8 mouse cellular contexts compared by ENCODE assay signal in the genomic region with DNA sequence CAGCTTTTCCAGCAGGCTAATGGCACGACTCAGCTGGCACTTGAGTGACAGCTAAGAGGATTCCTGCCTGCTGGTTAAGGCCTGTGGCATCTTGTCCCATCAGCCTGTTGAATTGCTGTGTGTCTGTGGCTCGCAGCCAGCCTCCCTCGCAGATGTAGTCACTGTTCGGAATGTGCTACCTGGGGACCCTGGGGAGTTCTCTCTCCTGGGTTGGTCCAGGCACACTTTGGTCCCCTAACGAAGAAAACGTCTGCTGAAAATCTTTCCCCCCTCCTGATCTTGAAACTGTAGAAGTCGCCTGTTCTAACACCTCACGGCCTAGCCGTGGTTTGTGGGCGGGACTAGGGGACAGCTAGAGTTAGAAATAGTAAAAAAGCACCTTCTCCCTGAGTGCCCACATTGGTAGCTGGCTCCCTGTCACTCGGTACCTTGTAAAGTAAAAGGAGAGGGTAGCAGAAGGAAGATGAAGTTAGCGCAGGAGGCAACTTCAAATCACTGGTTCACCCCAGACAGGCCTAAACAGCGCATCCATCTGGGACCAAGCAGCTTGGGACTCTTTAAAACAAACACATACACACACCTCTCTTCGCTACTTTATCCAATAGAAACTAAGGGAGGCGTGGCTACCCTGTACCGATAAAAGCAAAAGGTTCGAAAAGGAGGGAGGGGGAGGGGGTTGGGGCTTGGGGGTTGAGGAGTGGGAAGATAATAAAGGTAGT. TPM values are rescaled to one million over a fixed set of nuclear protein-coding genes. Genes with fewer than 3 reads are reported as not detected.
DNase-seq lines count a peak whose midpoint lies in the region; ATAC-seq and TF ChIP-seq lines count a peak whose summit lies in the region.

No protein-coding gene starts in this region.

- ATAC-seq in forebrain, embryonic 14.5 days: peak; percentile 90
- ATAC-seq in inflammation-experienced regulatory T-cells, adult 6 months: peak; percentile 57
- ATAC-seq in liver, postnatal 0 days: peak; percentile 89

- H3K9me3 ChIP-seq in ES-E14 (ENCODE audit: control insufficient read depth, insufficient read depth, low read depth, low read length): no peaks in the 10 kb centered on the region
- H3K9me3 ChIP-seq in forebrain, embryonic 14.5 days (replicated peaks; ENCODE audit: control insufficient read depth, low read length): no peaks in the 10 kb centered on the region
- no peaks in the 10 kb centered on the region for H3K9me3 ChIP-seq in liver, postnatal 0 days (ENCODE audit: low read length)

- H3K36me3 ChIP-seq in ES-E14 (ENCODE audit: control insufficient read depth, insufficient read depth, low read length, poor library complexity, severe bottlenecking): no peaks in the 10 kb centered on the region
- no peaks in the 10 kb centered on the region for H3K36me3 ChIP-seq in forebrain, embryonic 14.5 days (ENCODE audit: control insufficient read depth, insufficient read depth, low read length)
- no peaks in the 10 kb centered on the region for H3K36me3 ChIP-seq in liver, postnatal 0 days (replicated peaks; ENCODE audit: insufficient read depth, low read length)

- DNase-seq in embryo, embryonic 10.5 days (ENCODE audit: low spot score): peak; percentile 34
- DNase-seq in embryo, embryonic 9.5 days (ENCODE audit: extremely low spot score): no peak
- no peak for DNase-seq in ES-E14 (ENCODE audit: low read depth, low spot score)
- peak; percentile 42 for DNase-seq in forebrain, embryonic 14.5 days (ENCODE audit: low spot score)
- no peak for DNase-seq in liver, postnatal 0 days
- peak; percentile 5 to 7 for DNase-seq in thymus, postnatal 36 days
- no peak for DNase-seq in right cerebral cortex, postnatal 14 days

- 11% methylated on average over 17 of the region's 17 CpGs for WGBS in forebrain, embryonic 14.5 days
- WGBS in liver, postnatal 0 days (ENCODE audit: insufficient replicate concordance): 23% methylated on average over 17 of the region's 17 CpGs

- H3K4me2 ChIP-seq in forebrain, embryonic 14.5 days (ENCODE audit: low read length): peak overlapping the region; percentile 49
- H3K4me2 ChIP-seq in liver, postnatal 0 days (ENCODE audit: low read depth, low read length): peak overlapping the region; percentile 71

- H3K27ac ChIP-seq in ES-E14 (ENCODE audit: insufficient read depth, low read depth, low read length, poor library complexity, severe bottlenecking): peak overlapping the region; percentile 39; the same call in 1 of the 2 replicates
- no peak overlapping the region for H3K27ac ChIP-seq in forebrain, embryonic 14.5 days (ENCODE audit: low read depth, low read length)
- no peak overlapping the region for H3K27ac ChIP-seq in liver, postnatal 0 days (ENCODE audit: low read depth)

- no peak overlapping the region for H3K9ac ChIP-seq in ES-E14 (ENCODE audit: insufficient read depth, low read depth, low read length, poor library complexity, severe bottlenecking)
- no peak overlapping the region for H3K9ac ChIP-seq in forebrain, embryonic 14.5 days (ENCODE audit: low read length)
- no peak overlapping the region for H3K9ac ChIP-seq in liver, postnatal 0 days (replicated peaks)

- peaks cover 0 to 9% of the 10 kb centered on the region in 2 experiments; a peak in 2 of 4 replicates for H3K4me1 ChIP-seq in ES-E14 (ENCODE audit: control insufficient read depth in 2 of 2, insufficient read depth in 2 of 2, low read length in 2 of 2, poor library complexity in 1 of 2)
- no peaks in the 10 kb centered on the region; the same call in 1 of the 2 replicates for H3K4me1 ChIP-seq in forebrain, embryonic 14.5 days (ENCODE audit: control insufficient read depth, insufficient read depth, low read length)
- peaks cover 13% of the 10 kb centered on the region for H3K4me1 ChIP-seq in liver, postnatal 0 days (ENCODE audit: insufficient read depth)

- in situ Hi-C loops in ES-E14 (cut with MboI; ENCODE audit: low sequenced_read_pairs in 2 of 2, unreplicated experiment in 2 of 2): no loop called here

- H3K27me3 ChIP-seq in forebrain, embryonic 14.5 days (replicated peaks; ENCODE audit: control insufficient read depth, insufficient read depth, low read length): no peaks in the 10 kb centered on the region
- H3K27me3 ChIP-seq in liver, postnatal 0 days (ENCODE audit: insufficient read depth, low read length): no peaks in the 10 kb centered on the region

- peak overlapping the region; percentile 46 to 54; a peak in 3 of 4 replicates for H3K4me3 ChIP-seq in ES-E14 (ENCODE audit: insufficient read depth in 1 of 2, low read depth in 1 of 2, low read length in 2 of 2, poor library complexity in 1 of 2, severe bottlenecking in 1 of 2)
- peak overlapping the region; percentile 13 for H3K4me3 ChIP-seq in forebrain, embryonic 14.5 days (ENCODE audit: low read depth, low read length)
- H3K4me3 ChIP-seq in liver, postnatal 0 days (ENCODE audit: low read depth, low read length): peak overlapping the region; percentile 47

- TF ChIP-seq CTCF in liver, postnatal 0 days (IDR thresholded peaks at IDR 0.05; ENCODE audit: low read depth): no peak

- no peak for TF ChIP-seq EP300 in liver, postnatal 0 days (IDR thresholded peaks at IDR 0.05; ENCODE audit: low read depth)

TF ChIP-seq in ES-E14, 5 proteins besides CTCF, POLR2A, EP300 and RAD21:
- TF ChIP-seq CHD2 (IDR thresholded peaks at IDR 0.05; ENCODE audit: low read depth, low read length) (no peak), HCFC1 (IDR thresholded peaks at IDR 0.05; ENCODE audit: borderline replicate concordance, insufficient read depth, low read length) (no peak), ZNF384 (IDR thresholded peaks at IDR 0.05; ENCODE audit: low read depth, low read length) (no peak)
TF ChIP-seq in ES-E14: peak in this region for 0.

RNA-seq across cellular contexts. Expression of gene Lnx1, which starts 1.2 kb away (rescaled TPM):
- total RNA-seq in ES-E14 (2012; rRNA removed): 0.71 and 1.7 TPM in 2 replicates
- polyA plus RNA-seq in forebrain, embryonic 14.5 days (2014; fragmentation: Nextera tagmentation; extraction: Ambion mirVana): 2.8 and 3.6 TPM in 2 replicates
- under 1 TPM in 2 of 3 experiments, not detected in 1; 0.27 to 0.52 TPM for polyA plus RNA-seq in inflammation-experienced regulatory T-cells, adult 6 months (2017; shearing (Covaris generic))
- polyA plus RNA-seq in liver, postnatal 0 days (2015; fragmentation: Nextera tagmentation; extraction: Ambion mirVana): 0.06 TPM in 1 of 2 replicates, not detected in the other

Comparison
In these comparisons a context has a peak if more than half of its experiments do, and no peak if none do; other contexts are left out.
1. DNase-seq: peak in embryo, embryonic 10.5 days (single experiment), forebrain, embryonic 14.5 days (single experiment) and thymus, postnatal 36 days (2 of 2); none in embryo, embryonic 9.5 days (single experiment), ES-E14 (single experiment), liver, postnatal 0 days (single experiment) and right cerebral cortex, postnatal 14 days (single experiment).
2. Peak in every context shown above with its lines, with median percentiles within 50 percentile points of each other: H3K4me3 ChIP-seq and ATAC-seq.